Mouse (Mus musculus): ENCODE measurements around the gene Opa1.

- TF ChIP-seq CTCF (IDR thresholded peaks at IDR 0.05; ENCODE audit: low read depth) = no peak
- TF ChIP-seq EP300 (IDR thresholded peaks at IDR 0.05; ENCODE audit: low read depth) = no peak
These were observed 105.0 kb downstream of the Opa1 start for GRCm38 (mm10) chr16:29684111-29684510.
